Mouse (Mus musculus) Muller cell, postnatal 12 days (primary cell): ENCODE data around the gene Canx.

Experiments
- DNase-seq: peaks from one replicate; pipeline ENCODE4 v3.0.0-alpha.2; 2015; ENCODE audit errors: inconsistent ontology term

The Canx gene

DNA sequence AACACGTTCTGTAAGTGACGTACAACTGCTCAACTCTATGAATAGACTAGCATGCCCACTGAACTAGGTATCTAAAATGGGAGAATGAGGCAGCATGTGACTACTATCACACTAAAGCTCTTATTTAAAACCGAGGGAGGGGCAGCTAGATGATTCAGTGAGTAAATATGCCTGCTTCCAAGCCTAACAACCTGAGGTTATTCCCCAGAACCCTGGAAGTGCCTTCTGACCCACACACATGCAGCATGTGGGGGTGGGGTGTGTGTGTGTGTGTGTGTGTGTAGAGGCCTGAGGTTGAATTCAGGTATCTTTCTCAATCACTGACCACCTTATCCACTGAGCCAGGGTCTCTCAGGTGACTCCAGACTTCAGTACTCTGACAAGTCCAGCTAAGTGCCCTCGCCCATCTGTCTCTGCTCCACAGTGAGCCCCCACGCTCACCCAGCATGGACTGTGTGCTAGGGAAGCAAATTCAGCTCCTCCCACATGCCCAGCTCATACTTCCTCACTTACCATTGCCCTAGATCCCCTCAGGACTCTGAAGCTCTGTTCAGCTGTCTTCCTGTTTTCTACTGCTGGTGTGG is 49.8 kb downstream of the Canx start:
- peak; percentile 14 for DNase-seq

DNA sequence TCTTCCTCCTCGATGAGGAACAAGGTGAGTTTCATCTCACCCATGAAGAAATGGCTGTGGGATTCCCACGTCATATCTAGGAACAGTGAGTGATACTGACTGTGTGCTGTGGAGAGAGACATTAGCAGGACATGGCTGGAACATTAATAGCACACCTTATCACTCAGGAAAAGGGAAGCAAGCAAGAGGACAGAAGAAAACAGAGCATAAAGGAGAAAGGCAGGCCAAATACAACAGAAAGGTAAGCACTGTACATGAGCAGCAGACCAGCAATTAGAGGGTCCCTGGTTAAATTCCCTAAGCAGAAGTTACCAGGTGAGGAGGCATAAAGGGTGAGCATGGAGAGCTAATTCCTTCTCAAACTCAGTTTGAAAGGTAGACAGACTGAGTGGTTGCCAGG is 50.4 kb downstream of the Canx start:
- no peak for DNase-seq

DNA sequence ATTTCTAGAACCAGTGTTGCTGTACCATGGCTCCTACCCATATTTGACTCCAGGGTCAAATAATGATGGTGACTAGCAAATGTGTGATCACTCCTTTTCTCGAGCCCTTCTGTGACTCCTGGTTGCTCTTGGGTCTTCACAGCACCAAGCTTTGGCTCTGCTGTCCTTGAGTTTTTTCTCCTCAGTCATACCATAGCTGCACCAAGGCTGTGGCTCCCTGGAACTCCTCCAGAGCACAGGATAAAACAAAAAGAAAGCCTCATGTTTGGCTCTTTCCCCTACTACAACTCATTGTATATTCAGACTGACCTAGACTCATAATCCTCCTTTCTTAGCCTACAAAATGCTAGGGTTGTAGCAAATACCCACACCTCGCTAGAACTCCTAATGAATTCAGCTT is 52.7 kb downstream of the Canx start:
- DNase-seq, result no peak

DNA sequence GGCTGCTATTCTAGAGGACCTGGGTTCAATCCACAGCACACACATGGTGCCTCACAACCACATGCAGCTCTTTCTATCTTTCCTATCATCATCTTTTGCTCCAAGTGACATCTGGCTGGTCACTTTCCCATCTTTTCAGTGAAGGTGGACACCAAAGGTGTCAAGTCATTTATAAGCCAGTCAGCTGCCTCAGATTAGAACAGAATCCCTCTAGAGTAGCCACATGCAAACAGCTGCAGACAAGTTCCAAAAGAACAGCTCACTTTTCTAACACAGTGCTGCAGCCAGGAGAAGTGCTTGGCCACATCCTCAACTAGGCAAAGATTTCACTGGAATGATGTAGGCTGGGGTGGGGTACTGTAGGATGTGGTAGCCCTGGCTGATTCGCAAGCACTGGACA is 55.6 kb downstream of the Canx start:
- DNase-seq, result no peak

DNA sequence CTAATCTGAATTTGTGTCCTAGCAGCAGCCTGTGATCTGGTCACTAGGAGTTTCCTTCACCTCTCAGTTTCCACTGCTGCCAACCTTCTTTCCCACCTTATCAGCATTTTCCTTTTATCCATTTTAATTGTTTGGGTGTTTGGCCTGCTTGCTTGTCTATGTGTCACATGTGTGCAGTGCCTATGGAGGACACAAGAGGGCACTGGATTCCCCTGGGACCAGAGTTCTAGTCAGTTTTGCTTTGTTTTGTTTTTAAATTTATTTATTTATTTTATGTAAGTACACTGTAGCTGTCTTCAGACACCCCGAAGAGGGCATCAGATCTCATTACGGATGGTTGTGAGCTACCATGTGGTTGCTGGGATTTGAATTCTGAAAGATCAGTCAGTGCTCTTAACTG is 56.3 kb downstream of the Canx start:
- DNase-seq, result no peak

DNA sequence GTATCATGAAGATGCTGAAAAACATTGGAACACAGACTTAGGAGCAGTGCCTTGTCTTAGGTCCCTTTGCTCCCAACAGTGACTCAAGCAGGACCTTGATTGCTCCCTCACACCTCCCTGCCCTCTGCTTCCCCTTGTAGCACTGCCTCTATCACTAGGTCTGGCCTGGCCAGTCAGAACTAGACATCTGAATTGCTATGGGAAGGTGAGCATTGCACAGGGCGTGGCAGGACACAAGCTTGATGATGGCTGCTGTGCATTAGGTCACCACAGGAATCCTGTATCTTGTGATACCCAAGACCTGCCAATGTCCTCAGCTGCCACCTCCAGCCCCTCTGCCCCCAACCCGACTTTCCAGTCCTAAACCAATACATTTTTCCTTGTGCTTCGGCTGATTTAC is 58.5 kb downstream of the Canx start:
- no peak for DNase-seq

DNA sequence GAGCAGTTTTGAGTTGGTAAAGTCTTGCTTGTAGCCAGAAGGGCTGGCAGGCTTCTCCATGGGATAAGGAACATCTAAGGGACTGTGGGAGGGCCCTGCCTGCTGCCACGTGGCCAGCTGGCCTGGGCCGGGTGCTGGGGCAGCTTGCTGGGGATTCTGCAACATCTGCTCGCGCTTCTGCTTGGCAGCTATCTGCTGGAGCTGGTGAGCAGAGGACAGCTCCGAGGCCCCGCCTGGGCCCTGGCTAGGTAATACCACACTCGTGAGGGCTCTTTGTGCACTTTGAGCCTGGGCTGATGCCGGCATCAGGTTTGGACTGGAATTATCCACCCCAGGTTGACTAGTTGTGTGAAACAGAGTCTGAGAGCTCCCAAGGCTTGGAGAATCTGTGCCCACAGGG is 59.5 kb downstream of the Canx start:
- no peak for DNase-seq

DNA sequence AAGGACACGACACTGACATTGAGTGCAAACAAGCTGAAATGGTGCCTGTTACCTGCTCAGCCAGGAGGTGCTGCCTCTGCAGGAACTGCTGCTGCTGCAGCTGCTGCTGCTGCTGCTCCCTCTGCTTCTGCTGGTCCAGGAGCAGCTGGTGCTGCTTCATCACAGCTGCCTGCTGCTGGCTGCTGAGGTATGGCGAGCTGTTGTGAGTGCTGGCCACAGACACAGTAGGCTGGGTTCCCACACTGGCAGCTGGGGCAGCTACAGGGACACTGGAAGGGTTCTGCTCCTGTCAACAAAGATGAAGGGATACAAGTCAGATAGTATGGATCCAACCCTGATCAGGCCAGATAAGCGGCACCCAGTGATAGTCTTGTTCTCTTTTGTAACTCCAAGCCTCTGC is 62.3 kb downstream of the Canx start:
- no peak for DNase-seq

DNA sequence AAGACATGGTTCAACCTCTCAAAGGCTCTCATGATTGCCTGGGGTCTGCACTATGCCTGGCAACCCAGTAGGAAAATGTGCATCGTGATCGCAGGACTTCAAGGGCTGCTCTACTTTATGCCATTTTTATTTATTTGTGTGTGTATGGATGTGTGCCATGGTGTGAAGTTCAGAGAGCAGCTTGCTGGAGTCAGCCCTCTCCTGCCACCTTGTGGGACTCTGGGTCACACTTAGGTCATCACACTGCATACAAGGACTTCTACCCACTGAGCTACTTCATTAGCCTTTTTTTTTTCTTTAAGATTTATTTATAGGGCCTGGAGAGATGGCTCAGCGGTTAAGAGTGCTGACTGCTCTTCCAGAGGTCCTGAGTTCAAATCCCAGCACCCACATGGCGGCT is 63.5 kb downstream of the Canx start:
- DNase-seq, result no peak

DNA sequence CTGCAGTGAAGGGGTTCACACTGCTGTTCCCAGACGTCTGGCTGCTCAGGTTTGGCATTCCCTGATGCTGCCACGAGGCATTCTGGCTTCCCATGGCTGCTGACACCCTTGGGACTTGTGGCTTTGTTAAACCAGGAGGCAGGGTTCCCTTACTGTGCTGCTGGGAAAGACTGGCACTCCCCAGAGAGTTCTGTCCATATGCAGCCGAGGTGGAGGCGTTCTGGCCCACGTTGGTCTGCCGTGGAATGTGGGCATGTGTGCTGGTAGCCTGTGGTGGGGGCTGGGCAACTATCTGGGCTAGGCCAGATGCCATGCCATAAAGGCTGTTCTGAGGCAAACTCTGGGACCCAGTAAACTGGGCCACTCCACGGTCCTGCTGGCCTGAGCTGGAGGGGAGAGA is 67.2 kb downstream of the Canx start:
- DNase-seq, result no peak

DNA sequence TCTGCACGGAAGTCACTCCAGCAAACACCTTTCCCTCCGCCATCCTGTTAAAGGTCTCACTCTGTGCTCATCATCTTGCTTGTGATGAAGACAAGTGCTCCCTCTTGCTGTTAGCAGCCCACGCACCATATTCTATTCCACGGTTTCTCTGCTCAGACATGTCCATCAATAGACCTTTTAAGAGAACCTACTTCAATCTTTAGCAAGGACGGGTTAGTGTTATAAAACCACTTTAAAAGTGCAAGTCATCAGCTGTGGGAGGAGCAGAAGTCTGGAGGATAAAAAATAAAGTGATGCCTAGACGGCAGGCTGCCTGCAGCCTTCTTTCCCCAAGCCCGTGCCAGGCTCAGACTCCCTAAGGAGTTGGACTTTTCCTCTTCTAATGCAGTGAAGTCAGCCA is 68.9 kb downstream of the Canx start:
- DNase-seq, result no peak

DNA sequence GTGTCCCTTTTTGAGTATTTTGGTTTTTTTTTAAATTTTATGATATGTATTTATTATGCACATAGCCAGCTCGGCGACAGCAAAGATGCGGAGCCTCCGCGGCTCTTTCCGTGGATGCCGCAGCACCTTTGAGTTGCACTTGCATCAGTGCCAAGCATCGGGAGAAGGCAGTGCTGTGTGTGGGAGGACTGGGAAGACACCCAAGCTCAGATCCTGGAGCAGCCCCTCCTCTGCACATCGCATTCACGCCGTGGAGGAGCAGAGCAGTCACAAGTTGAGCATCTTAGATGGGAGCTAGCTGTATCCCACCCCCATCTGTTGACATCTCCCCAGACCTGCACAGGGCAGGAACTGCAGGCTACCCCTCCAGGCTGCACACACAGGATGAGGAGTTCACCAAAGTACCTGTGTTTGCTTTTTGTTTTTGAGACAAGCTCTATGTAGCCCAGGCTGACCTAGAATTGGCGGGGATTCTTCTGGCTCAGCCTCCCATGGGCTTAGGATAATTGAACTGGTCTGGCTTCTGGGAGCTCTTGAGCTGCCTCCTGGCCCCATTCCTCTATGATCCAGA is 71.4 kb downstream of the Canx start:
- peak; percentile 35 for DNase-seq

DNA sequence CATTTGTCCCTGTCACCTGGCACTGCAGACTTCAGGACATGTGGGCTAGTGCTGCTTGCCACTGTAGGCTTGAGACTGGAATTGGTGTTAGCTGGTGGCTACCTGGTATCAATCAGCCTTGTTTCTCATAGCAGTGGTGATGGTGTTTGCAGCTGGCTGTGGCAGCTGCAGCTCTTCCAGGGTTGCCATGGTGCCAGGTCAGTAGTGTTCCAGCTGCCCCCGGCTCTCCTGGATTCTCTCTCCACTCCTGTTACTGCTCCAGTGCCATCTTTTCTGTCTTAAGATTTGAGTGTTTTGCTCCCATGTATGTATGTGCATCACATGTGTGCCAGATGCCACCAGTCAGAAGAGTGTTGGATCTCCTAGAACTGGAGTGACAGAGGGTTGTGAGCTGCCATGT is 72.1 kb downstream of the Canx start:
- DNase-seq, result no peak

DNA sequence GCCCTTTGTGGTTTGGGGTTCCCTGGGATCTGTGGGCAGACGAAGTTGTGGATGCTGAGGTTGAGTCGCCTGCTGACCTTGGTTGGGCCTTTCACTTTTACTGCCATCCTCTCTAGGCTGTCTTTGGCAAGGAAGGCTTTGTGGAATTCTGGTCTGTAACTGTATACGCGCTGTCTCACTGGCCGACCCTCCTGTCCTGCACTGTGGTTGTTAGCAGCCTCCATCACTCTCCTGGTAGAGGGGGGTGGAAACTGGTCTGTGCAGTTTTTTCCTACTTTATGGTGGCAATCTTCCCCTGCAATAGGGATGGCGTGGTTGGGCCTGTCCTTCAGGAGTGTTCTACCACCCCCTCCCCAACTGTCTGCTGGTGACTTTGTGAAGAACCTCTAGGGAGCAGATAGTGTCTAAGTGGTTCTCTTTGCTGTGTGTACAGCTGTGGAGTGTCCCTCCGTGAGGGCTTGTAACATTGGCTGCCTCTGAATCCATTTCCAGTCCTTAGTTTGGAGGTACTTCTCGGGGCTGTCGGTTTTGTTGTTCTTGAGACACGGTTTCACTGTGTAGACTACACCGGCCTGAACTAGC is 72.7 kb downstream of the Canx start:
- DNase-seq, result no peak

DNA sequence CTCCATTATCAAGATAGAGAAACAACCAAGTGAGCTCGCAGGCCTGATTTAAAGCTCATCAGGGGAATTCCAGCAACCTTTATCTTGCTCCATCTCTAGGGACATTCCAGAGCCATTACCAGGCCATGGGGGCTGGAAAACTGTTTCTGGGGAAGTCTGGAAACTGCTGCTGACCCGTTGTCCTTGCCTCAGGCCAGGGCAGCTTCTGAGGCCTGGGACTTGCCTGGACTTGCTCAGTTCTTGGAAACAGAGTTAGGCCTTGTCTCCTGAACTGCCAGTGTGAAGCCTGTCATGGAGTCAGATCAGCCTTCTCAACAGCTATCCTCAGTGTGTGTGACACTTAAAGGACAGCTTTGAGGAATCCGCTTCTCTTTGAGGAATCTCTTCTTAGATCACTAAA is 73.3 kb downstream of the Canx start:
- DNase-seq, result peak; percentile 87

DNA sequence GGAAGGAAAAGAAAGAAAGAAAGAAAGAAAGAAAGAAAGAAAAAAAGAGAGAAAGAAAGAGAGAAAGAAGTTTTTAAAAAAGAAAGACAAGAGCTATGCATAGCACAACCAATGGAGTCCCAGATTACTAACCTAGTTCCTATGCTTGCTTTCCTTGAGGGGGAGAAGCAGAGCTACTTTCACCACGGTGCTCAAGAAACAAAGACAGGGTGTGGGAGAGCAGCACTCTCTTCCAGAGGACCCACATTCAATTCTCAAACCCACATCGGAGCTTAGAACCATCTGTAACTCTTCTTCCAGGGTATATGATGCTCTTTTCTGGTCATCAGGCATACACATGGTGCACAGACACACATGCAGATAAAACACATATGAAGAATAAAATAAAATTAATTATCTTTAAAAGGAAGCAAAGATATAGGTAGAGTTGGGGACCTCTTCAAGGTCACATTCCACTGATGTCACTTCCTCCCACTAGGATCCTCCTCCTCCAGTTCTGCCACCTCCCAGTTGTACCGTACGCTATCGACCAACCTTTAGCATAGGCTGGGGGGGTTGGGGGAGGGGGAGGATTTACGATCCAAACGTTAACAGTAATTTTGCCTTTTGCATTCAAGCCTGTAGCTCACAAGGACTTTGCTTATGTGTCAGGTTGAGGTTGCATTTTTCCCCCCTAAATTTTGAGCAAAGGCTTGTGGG is 76.9 kb downstream of the Canx start:
- no peak for DNase-seq

DNA sequence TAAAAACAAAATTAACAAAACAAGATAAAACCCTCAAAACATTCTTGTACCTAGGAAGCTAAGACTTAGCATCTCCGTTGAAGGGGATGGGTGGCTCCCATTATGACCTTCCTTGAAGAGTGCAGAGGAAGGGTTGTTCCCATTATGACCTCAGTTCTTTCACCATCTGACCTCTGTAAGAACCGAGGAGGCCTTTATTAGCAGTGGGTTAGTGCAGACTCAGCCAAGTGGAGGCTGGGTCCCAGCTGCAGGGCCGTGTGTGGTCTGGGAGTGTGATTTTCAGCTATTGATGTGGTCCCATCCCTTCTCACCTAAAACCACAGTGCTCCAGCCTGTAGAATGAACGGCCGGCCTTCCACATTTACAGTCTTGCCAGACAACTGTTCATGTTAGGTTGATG is 80.2 kb downstream of the Canx start:
- DNase-seq, result no peak
